Mouse (Mus musculus) lung, postnatal 25 days (tissue): ENCODE data around the gene Gnl2.
A peak's percentile ranks its signal among the peaks of the same experiment; 100 is the strongest.

Source experiments
- DNase-seq: peaks from one replicate; pipeline ENCODE4 v3.0.0; 2022; ENCODE audit warnings: low spot score

Gnl2 gene

DNA sequence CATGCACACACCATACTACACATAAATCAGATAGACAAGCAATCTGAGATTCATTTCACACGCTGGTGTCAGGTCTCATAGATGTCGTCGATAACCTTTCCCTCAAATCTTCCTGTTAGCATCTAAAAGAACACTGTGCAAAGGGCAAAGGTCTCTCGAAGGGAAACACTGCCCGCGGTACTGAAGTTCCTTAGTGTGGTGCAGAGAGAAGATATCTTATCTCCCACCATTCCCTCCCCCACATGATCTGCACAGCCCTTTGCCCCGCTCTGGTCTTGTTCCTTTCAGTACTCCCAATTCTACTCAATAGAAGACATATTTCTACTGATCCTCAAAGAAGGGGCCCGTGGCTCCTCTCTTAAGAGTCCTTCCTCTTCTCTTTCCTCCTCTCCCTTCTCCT, 13.4 kb upstream of the Gnl2 start:
- no peak for DNase-seq

DNA sequence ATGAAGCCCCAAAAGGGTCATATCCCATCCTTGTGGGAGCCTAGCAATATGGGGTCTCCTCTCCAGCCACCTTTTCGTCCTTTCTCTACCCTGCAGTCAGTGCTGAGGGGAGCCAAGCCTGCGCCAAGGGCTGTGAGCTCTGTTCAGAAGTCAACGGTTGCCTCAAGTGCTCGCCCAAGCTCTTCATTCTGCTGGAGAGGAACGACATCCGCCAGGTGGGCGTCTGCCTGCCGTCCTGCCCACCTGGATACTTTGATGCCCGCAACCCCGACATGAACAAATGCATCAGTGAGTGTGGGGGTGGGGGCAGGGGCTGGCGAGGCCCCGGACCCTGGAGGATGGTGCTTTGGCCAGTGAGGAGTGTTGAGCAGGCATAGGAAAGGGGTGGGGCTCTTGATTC, 11.5 kb upstream of the Gnl2 start:
- no peak for DNase-seq

- DNase-seq, result no peak
Measured at GRCm38 (mm10) chr4:125007460-125007859, 8.9 kb upstream of the Gnl2 start.

- DNase-seq, result no peak
Measured at GRCm38 (mm10) chr4:125008220-125008619, 8.2 kb upstream of the Gnl2 start.

GRCm38 (mm10) chr4:125008712-125009111, 7.7 kb upstream of the Gnl2 start:
- DNase-seq, result no peak

DNA sequence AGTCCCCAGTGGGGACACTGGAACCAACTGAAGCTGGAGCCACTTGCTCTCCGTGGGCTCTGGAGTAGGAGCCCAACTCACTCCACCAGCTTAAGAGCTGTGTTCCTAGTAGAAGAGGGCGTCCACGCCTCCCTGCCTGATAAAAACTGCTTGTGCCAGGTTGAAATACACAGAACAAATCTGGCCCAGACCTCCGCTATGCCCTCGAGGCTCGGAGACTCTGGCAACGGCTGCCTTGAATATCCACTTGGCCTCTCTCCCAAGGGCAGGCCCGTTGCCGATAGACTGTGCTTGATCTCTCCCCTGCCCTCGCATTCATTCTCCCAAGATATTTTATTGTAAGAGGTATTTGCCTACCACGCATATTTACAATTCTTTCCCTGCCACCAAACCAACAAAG, 1.0 kb downstream of the Gnl2 start:
- DNase-seq, result peak; percentile 68

DNA sequence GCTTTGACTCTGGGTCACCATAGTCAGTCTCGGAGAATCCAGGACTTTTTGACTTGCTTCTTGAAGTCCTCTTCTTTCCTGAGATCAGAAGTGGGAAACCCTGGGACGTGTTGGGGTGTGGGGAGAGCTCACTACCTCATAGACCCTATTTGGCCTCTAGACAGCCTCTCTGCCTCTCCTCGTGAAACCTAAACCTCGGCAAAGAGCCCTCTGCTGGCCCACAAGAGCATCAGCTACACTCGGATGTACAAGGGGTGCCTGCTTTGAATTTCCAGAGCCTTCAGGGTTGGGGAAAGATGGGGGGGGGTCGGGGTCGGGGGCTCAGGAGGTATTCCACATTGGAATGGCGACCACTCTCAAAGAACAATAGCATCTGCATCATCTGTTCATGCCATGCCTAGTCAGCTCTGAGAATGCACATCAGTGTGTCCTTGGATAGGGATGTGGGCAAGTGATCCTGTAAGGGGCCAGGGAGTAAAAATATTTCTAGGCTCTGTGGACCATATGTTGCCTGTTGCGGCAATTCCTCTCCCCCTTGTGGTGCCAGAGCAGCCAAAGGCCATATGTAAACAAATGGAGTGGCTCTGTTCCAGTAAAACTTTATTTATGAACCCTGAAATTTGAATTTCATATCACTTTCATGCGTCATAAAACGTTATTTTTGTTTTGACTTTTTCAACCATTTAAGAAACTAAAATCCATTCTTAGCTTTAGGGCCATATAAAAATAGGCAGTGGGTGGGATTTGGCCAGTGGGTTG, 4.6 kb downstream of the Gnl2 start:
- DNase-seq, result no peak

DNA sequence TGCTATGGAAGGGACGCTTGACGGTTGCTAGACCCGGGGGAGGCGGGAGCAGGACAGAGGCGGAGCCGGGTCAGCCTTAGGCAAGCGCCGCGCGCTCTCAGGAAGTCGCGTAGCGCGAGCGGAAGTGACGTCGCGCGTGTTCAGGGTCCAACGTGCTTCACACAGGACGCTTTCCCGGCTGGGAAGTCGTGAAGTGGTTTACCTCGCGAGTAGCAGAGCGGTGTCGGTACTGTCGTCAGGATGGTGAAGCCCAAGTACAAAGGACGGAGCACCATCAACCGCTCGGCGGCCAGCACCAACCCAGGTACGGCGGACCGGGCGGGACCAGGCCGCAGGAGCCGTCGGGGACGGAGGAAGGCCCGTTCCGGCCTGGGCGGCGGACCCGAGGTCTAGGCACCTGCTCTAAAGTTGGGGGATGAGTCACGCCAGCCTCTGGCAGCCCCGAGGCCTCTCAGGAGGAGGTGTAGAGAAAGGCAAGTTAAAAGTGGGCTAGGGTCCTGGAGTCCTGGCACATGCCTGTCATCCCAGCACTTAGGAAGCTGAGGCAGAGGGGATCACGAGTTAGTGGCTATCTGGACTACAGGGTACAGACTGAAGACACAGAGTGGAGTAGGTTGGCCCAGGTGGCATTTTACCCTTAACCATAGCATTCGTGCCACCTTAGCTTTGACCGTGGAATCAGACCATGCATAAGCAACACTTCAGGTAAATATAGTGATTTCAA, 13.7 kb downstream of the Gnl2 start:
- DNase-seq, result peak; percentile 95

GRCm38 (mm10) chr4:125034341-125034740, 18.0 kb downstream of the Gnl2 start:
- DNase-seq, result peak; percentile 12

DNA sequence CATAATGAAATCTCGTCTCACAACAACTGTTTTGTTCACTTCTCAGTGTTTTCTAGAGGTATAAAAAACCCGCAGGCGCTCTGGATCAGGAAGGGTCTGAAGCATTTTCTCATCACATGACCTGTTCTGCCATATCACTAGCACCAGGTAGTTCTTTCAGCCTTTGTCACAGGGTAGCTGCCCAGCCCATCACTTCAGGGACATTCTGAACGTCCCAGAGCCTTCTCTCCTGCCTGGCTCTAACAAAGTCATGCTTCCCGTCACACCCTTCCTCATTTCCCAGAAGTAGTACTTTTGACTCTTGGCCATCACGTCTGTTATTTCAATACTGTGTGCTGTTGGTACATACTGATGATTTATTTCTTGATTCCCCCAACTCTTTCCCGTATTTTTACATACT, 28.1 kb downstream of the Gnl2 start:
- no peak for DNase-seq

DNA sequence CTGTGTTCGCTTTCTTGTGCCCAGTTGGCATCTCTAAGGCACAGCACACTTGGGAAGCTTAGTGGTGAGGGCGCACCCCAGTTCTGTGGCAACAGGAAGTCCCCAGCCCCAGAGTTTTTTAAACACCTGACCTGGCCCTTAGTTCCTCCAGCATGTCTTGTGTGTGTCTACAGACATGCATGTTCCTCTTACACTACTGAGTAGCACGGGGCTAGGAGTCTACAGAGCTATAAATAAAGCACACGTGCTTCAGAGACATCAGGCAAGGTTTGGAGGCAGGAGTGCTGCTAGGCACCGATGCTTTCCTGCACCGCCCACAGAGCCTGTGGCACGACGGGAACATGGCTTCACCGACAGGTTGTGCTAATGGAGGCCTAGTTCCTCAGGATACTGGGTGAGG, 39.0 kb downstream of the Gnl2 start:
- no peak for DNase-seq

- DNase-seq, result no peak
Measured at GRCm38 (mm10) chr4:125056476-125056875, 40.1 kb downstream of the Gnl2 start.

GRCm38 (mm10) chr4:125057273-125057672, 40.9 kb downstream of the Gnl2 start:
- no peak for DNase-seq

DNA sequence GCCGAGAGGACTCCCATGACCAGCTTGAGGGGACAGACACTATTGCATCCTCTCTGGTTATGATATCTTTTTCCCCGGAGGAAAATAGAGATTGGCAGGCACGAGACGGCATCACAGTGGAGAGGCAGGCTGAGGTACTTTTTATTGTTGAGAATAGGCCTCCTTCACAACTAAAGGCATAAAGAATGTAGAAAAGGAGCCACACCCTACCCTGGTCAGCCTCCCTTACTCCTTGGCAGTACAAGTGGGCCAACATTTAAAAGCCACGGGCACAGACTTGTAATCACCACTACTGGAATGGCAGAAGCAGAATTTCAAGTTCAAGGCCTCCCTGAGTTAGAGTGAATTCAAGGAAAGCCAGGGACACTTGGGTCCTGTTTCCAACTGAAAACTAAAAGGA, 41.6 kb downstream of the Gnl2 start:
- DNase-seq, result no peak

GRCm38 (mm10) chr4:125059025-125059424, 42.6 kb downstream of the Gnl2 start:
- DNase-seq, result peak; percentile 56

DNA sequence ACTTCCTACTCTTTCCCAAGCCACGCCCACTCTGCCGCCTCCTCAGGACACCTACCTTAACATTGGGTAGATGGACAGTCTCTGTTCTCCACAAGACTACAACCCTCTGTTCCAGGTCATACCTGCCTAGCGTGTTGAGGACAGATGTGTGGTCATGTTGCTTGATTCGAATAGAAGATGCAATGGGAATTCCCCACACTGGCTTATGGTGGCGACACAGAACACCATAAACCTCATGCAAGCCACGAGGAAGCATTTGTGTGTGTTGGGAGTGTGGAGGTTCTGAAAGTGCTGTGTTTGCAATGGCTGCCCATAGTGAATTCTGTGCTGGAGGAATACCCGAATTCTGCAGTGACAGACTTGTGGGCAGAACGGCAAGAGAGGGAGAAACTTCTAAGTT, 47.4 kb downstream of the Gnl2 start:
- no peak for DNase-seq

GRCm38 (mm10) chr4:125065517-125066307, 49.3 kb downstream of the Gnl2 start, which contains the start of gene Dnali1:
Gene Dnali1 (minus strand): TSS chr4:125065703.
- DNase-seq, result peak; percentile 64

GRCm38 (mm10) chr4:125066490-125067370, 50.3 kb downstream of the Gnl2 start, which contains the start of gene Snip1:
Gene Snip1 (plus strand): TSS chr4:125066672.
- peak; percentile 95 for DNase-seq

- DNase-seq, result no peak
Measured at GRCm38 (mm10) chr4:125077700-125078099, 61.3 kb downstream of the Gnl2 start.

GRCm38 (mm10) chr4:125078698-125079097, 62.3 kb downstream of the Gnl2 start:
- no peak for DNase-seq
